Mouse (Mus musculus) G1E (cell line): ENCODE results near the gene Pttg1. TPM values are rescaled to one million over a fixed set of nuclear protein-coding genes. Genes with fewer than 3 reads are reported as not detected.

Experiments
- ATAC-seq: 2 replicates; pipeline ENCODE4 v1.8.0; 2016; ENCODE audit warnings: mild to moderate bottlenecking; ENCODE audit not compliant: insufficient number of reproducible peaks, poor library complexity, low FRiP score, severe bottlenecking; ENCODE audit errors: extremely low read depth
- DNase-seq: peaks from one replicate; pipeline ENCODE4 v3.0.0; 2012; ENCODE audit warnings: low spot score
- H3K27me3 ChIP-seq: 2 replicates; pipeline ENCODE4 v1.6.1; 2012; ENCODE audit warnings: mild to moderate bottlenecking, low read length, inconsistent platforms; ENCODE audit not compliant: insufficient read depth
- H3K36me3 ChIP-seq: replicated peaks from 2 replicates; pipeline ENCODE3; 2012; ENCODE audit warnings: mild to moderate bottlenecking, inconsistent platforms
- H3K4me1 ChIP-seq: 2 replicates; pipeline ENCODE4 v1.6.1; 2012; ENCODE audit warnings: low read depth, low read length, inconsistent platforms, mixed read lengths; ENCODE audit not compliant: insufficient read depth
- H3K4me3 ChIP-seq: 2 replicates; pipeline ENCODE4 v1.5.1; 2012; ENCODE audit warnings: low read depth, mild to moderate bottlenecking, inconsistent platforms, low read length, moderate library complexity, mixed read lengths
- H3K9me3 ChIP-seq: replicated peaks from 2 replicates; pipeline ENCODE4 v1.6.1; 2012; ENCODE audit warnings: inconsistent platforms
- CTCF ChIP-seq: IDR thresholded peaks from 2 replicates; pipeline ENCODE4 v1.5.1; 2012; ENCODE audit warnings: low read depth, low read length, inconsistent platforms, mixed read lengths
- GATA1 ChIP-seq: IDR thresholded peaks from 2 replicates; pipeline ENCODE4 v1.6.1; 2012; ENCODE audit warnings: borderline replicate concordance, low read length, inconsistent platforms, mixed read lengths
- GATA2 ChIP-seq: IDR thresholded peaks from 2 replicates; pipeline ENCODE4 v1.6.1; 2012; ENCODE audit warnings: low read depth, low read length, inconsistent platforms, borderline replicate concordance
- POLR2AphosphoS5 ChIP-seq: IDR thresholded peaks from 2 replicates; pipeline ENCODE4 v1.6.1; 2012; ENCODE audit warnings: low read depth, low read length, inconsistent platforms; ENCODE audit not compliant: insufficient replicate concordance
- TAL1 ChIP-seq: conservative IDR thresholded peaks from 2 replicates; pipeline ENCODE4 v1.6.1; 2012; ENCODE audit warnings: low read depth, low read length, inconsistent platforms, mixed read lengths
- polyA plus RNA-seq: library from polyadenylated mRNA; stranded (reverse); fragments of >175 nt; gene quantifications from 2 replicates; pipeline ENCODE4 v1.2.3, GENCODE M21; 2012
- total RNA-seq, 2 experiments: library from RNA; stranded (forward) in 1 of 2; stranded (reverse) in 1 of 2; fragments of 200-1000 nt in 1 of 2; fragments of >200 nt in 1 of 2; fragmentation: Nextera tagmentation in 1 of 2; gene quantifications; 2 replicates each; pipeline ENCODE4 v1.2.3; 2014 to 2017

The Pttg1 gene
- total and polyA plus RNA-seq, 3 experiments, result 9.3 to 105 (median 63.5) TPM

DNA sequence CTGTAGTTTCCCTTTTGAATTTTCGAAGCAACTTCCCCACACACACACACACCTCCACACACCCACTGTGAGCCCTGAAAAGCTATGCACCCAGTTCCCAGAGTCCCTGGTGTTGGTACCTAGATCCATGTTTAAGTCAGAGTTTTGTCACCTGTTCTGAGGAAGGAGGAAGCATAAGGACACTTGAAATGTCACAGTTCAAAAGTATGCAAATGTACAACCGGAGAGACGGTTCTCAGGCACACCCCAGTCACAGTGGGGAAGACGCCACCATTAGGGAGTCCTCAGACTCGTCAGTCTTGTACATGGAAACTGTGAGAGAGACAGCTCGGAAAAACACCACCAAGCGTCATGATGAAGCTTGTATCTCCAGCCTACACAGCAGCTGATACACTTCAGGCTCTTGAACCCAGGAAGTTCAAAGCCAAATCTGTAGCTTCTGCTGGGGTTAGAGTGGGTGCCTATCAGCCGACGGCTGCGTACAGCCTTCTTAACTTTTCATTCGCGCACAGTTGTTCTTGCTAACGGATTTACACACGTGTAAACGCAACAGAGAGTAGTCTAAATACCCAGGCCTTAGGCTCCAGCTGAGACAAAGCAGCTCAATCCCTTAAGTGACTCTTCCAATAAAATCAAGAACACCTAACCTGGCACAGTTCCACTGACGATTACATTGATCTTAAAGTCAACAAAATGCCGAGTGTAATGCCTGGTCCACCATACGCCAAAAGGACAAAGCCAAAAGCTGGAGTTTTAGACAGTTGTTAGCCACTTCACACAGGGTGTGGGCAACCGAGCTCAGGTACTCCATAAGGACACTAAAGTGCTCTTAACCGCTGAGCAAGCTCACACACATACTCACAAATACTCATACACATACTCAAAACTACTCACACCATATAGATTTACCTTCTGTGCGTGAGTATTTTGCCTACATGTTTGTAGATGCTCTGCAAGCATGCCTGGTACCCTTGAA, 37.6 kb downstream of the Pttg1 start:
- no peak overlapping the region for H3K4me3 ChIP-seq
- H3K36me3 ChIP-seq, result no peaks in the 10 kb centered on the region
- no peaks in the 10 kb centered on the region for H3K9me3 ChIP-seq

DNA sequence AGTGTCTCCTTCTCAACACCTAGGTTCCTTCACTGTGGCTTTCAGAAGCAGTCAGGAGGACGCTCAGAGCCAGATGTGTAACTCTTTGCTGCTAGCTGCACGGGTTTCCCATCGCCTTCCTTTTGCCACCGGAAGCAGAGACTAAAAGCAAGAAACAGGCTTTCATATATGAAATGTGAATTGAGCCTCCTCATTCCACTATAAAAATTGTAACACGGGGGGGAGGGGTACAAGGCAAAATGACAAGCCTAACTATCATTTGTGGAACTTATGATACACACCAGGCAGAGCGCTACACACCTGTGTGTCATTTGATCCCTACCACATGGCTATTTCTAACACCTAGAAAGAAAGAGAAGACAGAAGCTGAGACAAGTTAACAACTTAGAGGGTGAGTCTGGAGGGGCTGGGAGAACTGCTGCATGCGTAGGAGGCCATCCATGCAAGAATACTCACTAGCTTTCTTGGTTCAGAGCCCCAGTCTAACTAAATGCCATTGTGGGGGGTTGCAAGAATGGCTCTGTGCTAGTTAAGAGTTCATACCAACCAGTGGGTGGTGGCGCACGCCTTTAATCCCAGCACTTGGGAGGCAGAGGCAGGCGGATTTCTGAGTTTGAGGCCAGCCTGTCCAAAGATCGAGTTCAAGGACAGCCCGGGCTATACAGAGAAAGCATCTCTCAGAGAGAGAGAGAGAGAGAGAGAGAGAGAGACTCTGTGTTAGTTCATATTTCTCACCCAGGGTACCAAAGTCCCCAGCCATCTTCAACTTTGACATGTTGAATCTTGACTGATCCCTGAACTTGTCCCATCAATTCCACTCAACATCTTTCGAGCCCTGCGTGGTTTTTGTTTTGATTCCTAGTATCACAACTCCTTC, 38.8 kb downstream of the Pttg1 start:
- DNase-seq, result no peak
- no peak for TF ChIP-seq GATA1
- no peak for TF ChIP-seq CTCF
- no peak for TF ChIP-seq TAL1
- TF ChIP-seq POLR2AphosphoS5, result no peak
- no peak for TF ChIP-seq GATA2
- H3K36me3 ChIP-seq, result no peaks in the 10 kb centered on the region
- ATAC-seq, result no peak
- no peak overlapping the region for H3K4me3 ChIP-seq
- H3K27me3 ChIP-seq, result peaks cover 15% of the 10 kb centered on the region
- no peaks in the 10 kb centered on the region for H3K4me1 ChIP-seq
- H3K9me3 ChIP-seq, result no peaks in the 10 kb centered on the region

More for the DNA sequence above, 37.6 kb downstream of the Pttg1 start:
- ATAC-seq (no peak), DNase-seq (no peak)
- Histone ChIP-seq H3K4me1 (no peaks in the 10 kb centered on the region), H3K27me3 (peaks cover 15% of the 10 kb centered on the region)
- TF ChIP-seq POLR2AphosphoS5 (no peak), GATA2 (no peak), TAL1 (no peak), CTCF (no peak), GATA1 (no peak)

DNA sequence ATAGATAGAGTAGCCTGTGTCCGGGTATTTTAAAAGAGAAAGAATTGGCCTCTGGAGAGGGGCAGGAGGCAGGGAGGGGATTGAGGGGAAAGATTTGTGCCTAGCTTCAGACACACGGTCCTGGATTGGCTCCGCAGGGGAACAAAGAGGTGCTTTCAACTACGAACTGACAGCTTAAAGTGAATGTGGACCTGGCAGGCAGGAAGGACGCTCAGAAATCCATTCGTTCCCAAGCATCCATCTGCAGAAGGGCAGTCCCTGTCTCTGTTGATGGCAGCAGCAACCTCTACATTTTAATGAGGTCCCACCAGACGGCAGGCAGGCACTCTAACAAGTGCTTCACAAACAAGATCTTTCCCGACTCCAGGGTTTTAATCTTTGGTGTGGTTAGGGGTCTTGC, 40.3 kb downstream of the Pttg1 start:
- DNase-seq, result no peak
- Histone ChIP-seq H3K4me3 (no peak overlapping the region), H3K36me3 (no peaks in the 10 kb centered on the region), H3K4me1 (no peaks in the 10 kb centered on the region), H3K27me3 (peaks cover 15% of the 10 kb centered on the region), H3K9me3 (no peaks in the 10 kb centered on the region)
- no peak for TF ChIP-seq GATA2
- no peak for TF ChIP-seq POLR2AphosphoS5
- TF ChIP-seq TAL1, result no peak
- TF ChIP-seq GATA1, result no peak
- no peak for TF ChIP-seq CTCF
- no peak for ATAC-seq

GRCm38 (mm10) chr11:43385055-43385649, 40.9 kb downstream of the Pttg1 start:
- no peak for DNase-seq
- Histone ChIP-seq H3K36me3 (no peaks in the 10 kb centered on the region), H3K27me3 (peaks cover 15% of the 10 kb centered on the region), H3K9me3 (no peaks in the 10 kb centered on the region), H3K4me1 (no peaks in the 10 kb centered on the region), H3K4me3 (no peak overlapping the region)
- TF ChIP-seq TAL1 (no peak), CTCF (no peak)
- ATAC-seq, result no peak

- DNase-seq (no peak), ATAC-seq (no peak)
- no peaks in the 10 kb centered on the region for H3K4me1 ChIP-seq
- H3K4me3 ChIP-seq, result no peak overlapping the region
- no peaks in the 10 kb centered on the region for H3K9me3 ChIP-seq
- no peaks in the 10 kb centered on the region for H3K36me3 ChIP-seq
- TF ChIP-seq TAL1 (no peak), GATA2 (no peak), CTCF (no peak), POLR2AphosphoS5 (no peak), GATA1 (no peak)
- H3K27me3 ChIP-seq, result peaks cover 15% of the 10 kb centered on the region
Observed at GRCm38 (mm10) chr11:43383581-43383980, 42.5 kb downstream of the Pttg1 start.
